Mouse (Mus musculus): ENCODE measurements around the gene Plxnc1. TPM values are rescaled to one million over a fixed set of nuclear protein-coding genes. Genes with fewer than 3 reads are reported as not detected.

The Plxnc1 gene
- total RNA-seq, 2 experiments from 2014 or later: 48.8 to 50.3 TPM

- DNase-seq (ENCODE audit: low spot score in 2 of 2): no peak
Observed at GRCm38 (mm10) chr10:94823971-94824760, 120.5 kb downstream of the Plxnc1 start.

GRCm38 (mm10) chr10:94818781-94819665 lies 125.6 kb downstream of the Plxnc1 start:
- DNase-seq (ENCODE audit: low spot score in 2 of 2): no peak

- DNase-seq (ENCODE audit: low spot score in 2 of 2): no peak
Observed at GRCm38 (mm10) chr10:94818127-94818526, 126.5 kb downstream of the Plxnc1 start.

- no peak for DNase-seq (ENCODE audit: low spot score in 2 of 2)
Observed at GRCm38 (mm10) chr10:94811907-94812851, 132.5 kb downstream of the Plxnc1 start.

- DNase-seq (ENCODE audit: low spot score in 2 of 2): no peak
Observed at GRCm38 (mm10) chr10:94809946-94810472, 134.6 kb downstream of the Plxnc1 start.

GRCm38 (mm10) chr10:94808275-94808674 lies 136.4 kb downstream of the Plxnc1 start:
- DNase-seq (ENCODE audit: low spot score in 2 of 2): no peak

GRCm38 (mm10) chr10:94807323-94807722 lies 137.3 kb downstream of the Plxnc1 start:
- no peak for DNase-seq (ENCODE audit: low spot score in 2 of 2)

- no peak for DNase-seq (ENCODE audit: low spot score in 2 of 2)
Observed at GRCm38 (mm10) chr10:94804909-94805220, 139.8 kb downstream of the Plxnc1 start.

GRCm38 (mm10) chr10:94804029-94804908 lies 140.4 kb downstream of the Plxnc1 start:
- no peak for DNase-seq (ENCODE audit: low spot score in 2 of 2)

- DNase-seq (ENCODE audit: low spot score in 2 of 2): peak in 1 of 2 experiments; percentile 9
Observed at GRCm38 (mm10) chr10:94800677-94801354, 143.8 kb downstream of the Plxnc1 start.

- peak in 1 of 2 experiments; percentile 9 for DNase-seq (ENCODE audit: low spot score in 2 of 2)
Observed at GRCm38 (mm10) chr10:94799485-94800239, 145.0 kb downstream of the Plxnc1 start.

GRCm38 (mm10) chr10:94798128-94798527 lies 146.5 kb downstream of the Plxnc1 start:
- DNase-seq (ENCODE audit: low spot score in 2 of 2): peak in 1 of 2 experiments; percentile 6

GRCm38 (mm10) chr10:94794666-94795244 lies 149.9 kb downstream of the Plxnc1 start:
- no peak for DNase-seq (ENCODE audit: low spot score in 2 of 2)

- no peak for DNase-seq (ENCODE audit: low spot score in 2 of 2)
Observed at GRCm38 (mm10) chr10:94793914-94794313, 150.7 kb downstream of the Plxnc1 start.

- no peak for DNase-seq (ENCODE audit: low spot score in 2 of 2)
Observed at GRCm38 (mm10) chr10:94789205-94789604, 155.4 kb downstream of the Plxnc1 start.

- DNase-seq (ENCODE audit: low spot score in 2 of 2): no peak
Observed at GRCm38 (mm10) chr10:94780618-94781262, 163.9 kb downstream of the Plxnc1 start.

- DNase-seq (ENCODE audit: low spot score in 2 of 2): no peak
Observed at GRCm38 (mm10) chr10:94779319-94779718, 165.3 kb downstream of the Plxnc1 start.

GRCm38 (mm10) chr10:94777576-94777975 lies 167.1 kb downstream of the Plxnc1 start:
- DNase-seq (ENCODE audit: low spot score in 2 of 2): no peak
